Mouse (Mus musculus) stomach, postnatal 0 days (tissue): Measurements from ENCODE around the gene Rac3.

ENCODE experiments used
- CTCF ChIP-seq: IDR thresholded peaks from 2 replicates; pipeline ENCODE4 v1.5.1; 2016; ENCODE audit warnings: antibody characterized with exemption, low read depth, mild to moderate bottlenecking, moderate library complexity
- EP300 ChIP-seq: optimal IDR thresholded peaks from 2 replicates; pipeline ENCODE3; 2016; ENCODE audit warnings: antibody characterized with exemption

- TF ChIP-seq CTCF (no peak), EP300 (no peak)
Measured at GRCm38 (mm10) chr11:120722761-120723382, 1.6 kb downstream of the Rac3 start.
